Mouse (Mus musculus): ENCODE measurements around the gene Aarsd1.
"Not testable (repeated sequence)": the region's sequence is repeated elsewhere in the genome, so short reads cannot be mapped to it uniquely, and the experiment has no call there.

Aarsd1 gene

DNA sequence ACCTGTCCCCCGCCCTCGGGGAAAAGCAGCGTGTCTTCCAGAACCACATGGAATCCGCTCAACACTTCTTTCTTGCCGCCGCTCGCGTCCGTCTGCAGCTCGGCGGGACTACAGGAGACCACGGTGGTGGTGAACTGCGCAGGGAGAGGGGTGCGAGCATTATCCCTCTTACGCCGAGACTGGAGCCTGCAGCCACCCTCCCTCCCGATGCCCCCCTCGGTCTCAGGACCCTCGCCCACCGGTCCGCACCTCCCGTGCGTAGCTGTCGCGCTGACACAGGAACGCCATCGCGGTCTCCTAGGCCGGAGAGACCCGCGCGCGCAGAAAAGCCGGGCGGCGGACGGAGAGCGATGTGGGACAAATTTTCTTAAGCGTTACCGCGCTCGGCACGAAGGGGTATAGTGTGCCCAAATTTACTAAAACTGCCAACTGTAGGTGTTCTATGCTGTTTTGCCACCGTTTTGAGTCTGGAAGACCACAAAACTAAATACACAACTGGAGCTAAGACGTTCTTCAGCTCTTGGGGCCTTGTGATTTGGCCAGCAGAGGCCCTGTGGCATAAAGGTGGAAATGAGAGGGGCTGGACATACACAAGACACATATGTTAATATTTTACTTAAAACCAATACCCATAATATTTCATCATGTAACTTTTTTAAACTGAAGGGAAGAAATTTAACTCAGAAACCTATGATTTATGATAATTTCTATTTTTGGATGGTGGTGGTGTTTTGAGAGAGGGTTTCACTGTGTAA is at the start of gene Aarsd1:
Gene Aarsd1 (minus strand): TSS at position 515 of the 755 bp plus-strand sequence.
- DNase-seq (ENCODE audit: low spot score in 2 of 2): peak; percentile 76 to 83

DNA sequence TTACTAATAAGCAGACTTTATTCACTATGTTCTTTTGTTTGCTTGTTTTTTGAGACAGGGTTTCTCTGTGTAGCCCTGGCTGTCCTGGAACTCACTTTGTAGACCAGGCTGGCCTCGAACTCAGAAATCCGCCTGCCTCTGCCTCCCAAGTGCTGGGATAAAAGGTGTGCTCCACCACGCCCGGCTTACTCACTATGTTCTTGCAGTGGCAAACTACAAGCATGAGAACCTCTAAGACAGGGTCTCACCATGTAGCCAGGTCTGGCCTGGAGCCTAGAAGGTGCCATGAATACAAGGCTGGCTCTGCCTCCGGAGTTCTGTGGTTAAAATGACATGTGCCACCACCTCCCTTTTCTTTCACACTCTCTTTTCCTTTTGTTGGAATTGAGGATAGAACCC is 49.1 kb upstream of the Aarsd1 start:
- not testable (repeated sequence) for DNase-seq (ENCODE audit: low spot score in 2 of 2)

DNA sequence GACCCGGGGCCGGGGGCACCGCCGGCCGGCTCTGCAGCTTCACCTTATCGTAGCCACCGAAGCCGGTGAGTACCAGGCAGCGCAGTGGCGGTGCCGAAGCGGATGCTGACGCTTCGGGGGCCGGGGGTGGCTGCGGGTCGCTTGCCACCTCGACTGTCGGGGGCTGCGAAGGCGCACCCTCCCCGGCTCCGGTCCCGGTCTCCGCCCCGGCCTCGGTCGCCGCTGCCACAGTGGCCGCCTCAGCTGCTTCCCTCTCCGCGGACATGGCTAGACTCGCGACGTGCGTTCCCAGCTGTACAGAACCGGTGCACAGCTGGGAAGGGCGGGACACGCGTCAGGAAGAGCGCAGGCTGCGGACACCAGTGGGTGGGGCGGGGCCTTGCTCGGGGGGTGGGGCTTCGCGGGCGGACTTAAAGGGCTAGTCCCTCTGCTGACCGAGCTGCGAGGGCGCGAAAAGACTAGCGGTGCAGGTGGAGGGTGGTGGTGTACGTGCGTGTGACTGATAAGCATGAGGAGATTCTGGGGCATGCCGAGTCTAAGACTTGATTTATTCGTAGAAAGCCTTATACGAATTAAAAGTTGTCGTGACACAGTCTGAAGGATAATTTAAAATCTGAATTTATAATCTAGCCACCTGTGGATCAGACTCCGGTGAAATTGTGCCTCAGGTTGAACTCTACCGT is 48.6 kb upstream of the Aarsd1 start, which contains the start of gene Vat1:
Gene Vat1 (minus strand): TSS at position 362 of the 683 bp plus-strand sequence.
- no peak for DNase-seq (ENCODE audit: low spot score in 2 of 2)

DNA sequence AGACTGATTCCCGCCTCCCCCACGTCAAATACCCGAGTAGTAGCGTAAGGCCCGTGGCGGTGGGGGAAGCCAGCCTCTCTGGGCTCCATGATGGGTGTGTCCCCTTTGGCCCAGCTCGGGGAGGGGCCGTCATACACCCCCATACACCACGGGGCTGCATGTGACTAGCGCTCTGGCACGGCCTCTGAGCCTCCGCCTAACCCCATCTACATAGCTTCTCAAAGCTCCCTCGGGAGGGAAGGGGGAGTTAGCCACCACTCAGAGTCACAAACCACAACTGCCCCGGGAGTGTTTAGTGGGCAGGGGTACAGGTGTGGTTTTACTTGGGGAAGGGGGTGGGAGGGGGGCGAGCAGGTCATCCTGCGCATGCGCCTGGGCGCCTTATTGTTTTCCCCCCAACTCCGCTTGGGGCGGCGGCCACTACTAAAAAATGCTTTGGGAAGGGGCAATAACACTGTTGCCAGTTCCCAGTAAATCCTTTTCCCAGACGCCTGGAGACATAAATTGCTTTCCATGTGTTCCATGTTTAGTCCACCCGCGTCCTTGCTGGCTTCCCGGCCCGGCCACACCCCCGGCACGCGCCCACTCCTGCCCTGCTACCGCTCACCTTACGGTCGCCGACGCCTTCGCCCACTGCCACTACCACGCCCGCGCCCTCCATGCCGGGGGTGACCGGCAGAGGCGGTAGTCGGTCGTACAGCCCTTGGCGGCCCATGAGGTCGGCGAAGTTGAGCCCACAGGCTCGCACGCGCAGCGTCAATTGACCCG is 47.9 kb upstream of the Aarsd1 start:
- DNase-seq (ENCODE audit: low spot score in 2 of 2): no peak

DNA sequence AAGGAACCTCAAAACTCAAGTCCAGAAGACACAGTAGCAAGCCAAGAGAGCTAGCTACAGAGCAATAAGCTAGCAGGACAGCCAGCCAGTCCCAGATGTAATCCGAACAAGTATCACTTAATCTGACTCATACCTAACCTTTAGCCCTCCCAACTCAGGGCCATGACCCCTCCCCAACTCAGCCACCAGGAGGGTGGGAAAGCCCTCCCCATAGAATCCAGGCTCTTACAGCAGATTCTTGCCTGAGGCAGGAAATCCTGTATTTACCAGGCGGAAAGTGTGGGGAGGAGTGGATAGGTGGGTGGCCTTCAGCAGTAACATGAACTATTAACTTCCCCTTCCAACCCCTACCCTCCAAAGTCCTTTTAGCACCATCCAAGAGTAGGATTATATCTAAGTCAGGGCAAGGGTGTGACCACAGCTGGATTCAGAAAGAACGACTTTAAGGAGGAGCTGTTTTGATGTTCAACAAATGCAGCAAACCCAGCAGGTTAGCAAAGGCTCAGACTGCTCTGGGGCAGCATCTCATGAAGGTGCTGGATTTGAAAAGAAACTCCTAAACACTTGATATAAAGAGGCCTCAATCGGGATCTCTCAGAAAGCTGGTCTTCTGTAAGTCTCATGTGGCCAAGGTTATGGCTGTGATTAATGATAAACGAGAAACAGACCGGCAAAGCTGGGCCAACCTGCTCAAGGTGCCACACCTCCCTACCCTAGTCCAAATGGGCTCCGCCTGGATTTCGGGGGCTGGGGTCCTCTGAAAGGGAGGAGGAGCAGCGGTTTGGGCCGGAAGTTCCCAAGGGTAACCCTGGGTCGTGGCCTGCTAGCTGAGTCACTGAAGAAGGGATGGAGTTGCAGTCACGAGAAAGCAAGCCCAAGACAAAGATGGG is 47.0 kb upstream of the Aarsd1 start, which contains the start of gene Rnd2:
Gene Rnd2 (plus strand): TSS at position 789 of the 890 bp plus-strand sequence.
- DNase-seq (ENCODE audit: low spot score in 2 of 2): no peak

DNA sequence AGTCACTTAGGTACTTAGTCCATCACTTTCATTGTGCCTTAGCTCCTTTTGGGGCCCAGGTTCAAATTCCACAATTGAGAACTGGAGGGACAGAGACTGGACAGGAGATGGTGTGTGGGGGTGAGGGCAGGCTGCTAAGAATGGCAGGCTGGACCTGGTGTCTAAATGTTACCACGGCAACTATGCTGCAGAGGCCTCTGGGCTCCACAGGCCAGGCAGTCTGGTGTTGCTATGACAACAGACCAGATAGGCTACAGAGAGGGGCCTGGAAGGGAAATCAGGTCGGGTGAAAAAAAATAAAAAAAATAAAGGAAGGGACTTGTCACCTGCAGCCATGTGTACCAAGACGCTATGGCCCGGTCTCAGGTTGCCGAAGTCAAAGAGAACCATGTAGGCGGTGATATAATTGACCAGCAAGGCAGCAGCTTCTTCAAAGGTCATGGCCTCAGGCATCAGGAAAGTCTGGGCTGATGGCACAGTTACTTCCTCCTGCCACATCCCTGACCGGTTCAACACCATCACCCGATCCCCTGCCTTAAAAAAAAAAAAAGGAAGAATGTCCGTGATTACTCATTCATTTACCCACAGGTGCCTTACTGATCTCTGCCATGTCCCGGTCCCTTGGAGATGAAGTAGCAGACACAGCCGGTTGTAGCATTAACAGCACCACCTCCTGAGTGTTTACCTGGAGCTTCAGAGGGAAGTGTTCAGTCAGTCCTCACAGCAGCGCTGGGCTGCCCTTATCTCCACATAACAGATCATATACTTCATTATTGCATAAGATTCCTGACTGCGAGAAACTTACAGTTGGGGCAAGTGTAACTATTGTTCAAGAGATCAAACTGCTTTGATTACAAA is 45.4 kb upstream of the Aarsd1 start:
- DNase-seq (ENCODE audit: low spot score in 2 of 2): no peak

DNA sequence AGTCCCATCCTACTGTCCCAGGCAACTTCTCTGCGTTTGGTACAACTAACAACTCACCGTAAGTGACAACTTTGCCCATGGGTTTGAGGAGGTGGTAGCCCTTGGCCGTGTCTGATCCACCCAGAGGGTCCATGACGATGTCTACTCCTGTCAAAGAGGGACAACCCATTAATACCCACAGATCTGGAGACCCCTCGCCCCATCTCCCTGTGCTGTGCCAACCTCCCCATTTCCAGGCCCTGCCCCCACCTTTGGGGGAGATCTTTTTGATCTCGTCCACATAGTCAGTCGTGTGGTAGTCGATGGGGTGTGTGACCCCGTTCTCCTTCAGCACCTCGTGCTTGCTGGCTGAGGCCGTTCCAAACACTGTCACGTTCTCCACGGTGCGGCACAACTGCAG is 44.7 kb upstream of the Aarsd1 start:
- no peak for DNase-seq (ENCODE audit: low spot score in 2 of 2)

DNA sequence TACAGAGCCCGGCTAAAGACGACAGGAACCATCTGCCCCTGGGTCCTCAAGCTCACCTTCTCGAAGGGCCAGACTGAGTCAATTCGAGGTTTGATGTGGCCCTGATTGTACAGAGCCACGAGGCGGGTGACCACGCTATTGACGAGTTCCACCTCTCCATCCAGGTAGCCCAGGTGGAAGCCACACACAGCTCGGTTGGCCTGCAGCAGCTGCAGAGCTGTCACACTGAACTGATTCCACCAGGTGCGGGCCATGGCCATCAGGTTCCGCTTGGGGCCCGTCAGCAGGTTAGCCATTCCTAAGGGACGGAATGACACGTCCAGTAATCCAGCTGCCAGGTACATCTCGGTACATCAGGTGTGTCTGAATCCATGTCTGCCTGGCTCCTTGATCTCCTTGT is 42.9 kb upstream of the Aarsd1 start:
- DNase-seq (ENCODE audit: low spot score in 2 of 2): no peak

DNA sequence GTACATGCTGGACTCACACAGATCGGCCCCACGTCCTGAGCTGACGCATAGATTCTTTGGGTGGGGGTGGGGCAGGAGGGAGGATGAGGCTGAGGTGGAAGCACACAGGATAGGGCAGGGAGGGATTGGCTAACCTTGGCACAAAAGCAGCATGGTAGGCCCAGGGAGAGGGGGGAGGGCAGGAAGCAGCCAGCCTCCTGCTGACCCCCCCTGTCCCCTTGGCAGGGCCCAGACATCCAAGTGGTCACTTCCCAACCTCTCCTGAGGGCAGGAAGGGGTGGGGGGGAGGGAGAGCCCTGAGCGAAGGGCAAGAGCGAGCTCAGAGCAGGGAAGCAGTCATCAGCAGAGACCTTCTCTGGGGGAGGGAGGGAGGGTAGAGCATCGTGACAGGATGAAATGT is 42.3 kb upstream of the Aarsd1 start:
- no peak for DNase-seq (ENCODE audit: low spot score in 2 of 2)

DNA sequence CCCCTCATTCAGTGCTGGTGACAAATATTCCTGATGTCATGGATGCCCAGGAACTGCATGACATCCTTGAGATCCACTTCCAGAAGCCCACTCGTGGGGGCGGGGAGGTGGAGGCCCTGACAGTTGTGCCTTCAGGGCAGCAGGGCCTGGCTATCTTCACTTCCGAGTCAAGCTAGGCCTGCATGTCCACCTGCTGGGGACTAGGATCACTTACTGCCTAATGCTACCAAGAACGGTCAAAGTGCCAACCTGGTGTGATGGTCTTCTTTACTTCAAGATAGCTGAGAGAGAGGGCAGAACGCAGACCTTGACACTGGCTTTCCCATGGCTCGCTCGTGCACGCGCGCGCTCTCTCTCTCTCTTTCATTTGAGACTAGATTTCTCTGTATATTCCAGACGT is 40.8 kb upstream of the Aarsd1 start:
- DNase-seq (ENCODE audit: low spot score in 2 of 2): no peak

DNA sequence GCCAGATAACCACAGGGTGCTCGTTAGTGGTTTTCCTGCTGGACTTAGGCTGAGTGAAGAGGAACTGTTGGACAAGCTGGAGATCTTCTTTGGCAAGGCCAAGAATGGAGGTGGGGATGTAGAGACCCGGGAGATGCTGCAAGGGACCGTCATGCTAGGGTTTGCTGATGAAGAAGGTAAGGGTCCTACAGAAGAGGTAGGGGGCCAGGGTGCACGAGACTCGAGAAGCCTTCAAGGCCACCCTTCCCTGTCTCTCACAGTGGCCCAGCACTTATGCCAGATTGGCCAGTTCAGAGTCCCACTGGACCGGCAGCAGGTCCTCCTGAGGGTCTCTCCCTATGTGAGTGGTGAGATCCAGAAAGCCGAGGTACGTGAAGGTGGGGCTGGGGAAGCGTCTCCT is 40.2 kb upstream of the Aarsd1 start:
- DNase-seq (ENCODE audit: low spot score in 2 of 2): no peak

DNA sequence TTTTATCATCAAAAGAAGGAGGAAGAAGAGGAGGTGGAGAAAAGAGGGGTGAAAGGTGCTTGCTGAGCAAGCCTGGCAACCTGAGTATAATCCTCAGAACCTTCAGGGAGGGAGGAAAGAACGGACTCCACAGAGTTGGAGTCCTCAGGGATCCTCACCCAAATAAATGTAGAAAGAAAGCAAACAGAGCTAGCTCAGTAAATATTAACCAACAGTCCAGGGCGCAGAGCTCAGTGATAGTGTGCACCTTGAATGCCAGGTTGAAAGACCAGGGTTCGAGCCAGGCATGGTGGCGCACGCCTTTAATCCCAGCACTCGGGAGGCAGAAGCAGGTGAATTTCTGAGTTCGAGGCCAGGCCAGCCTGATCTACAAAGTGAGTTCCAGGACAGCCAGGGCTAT is 38.2 kb upstream of the Aarsd1 start:
- DNase-seq (ENCODE audit: low spot score in 2 of 2): no peak

DNA sequence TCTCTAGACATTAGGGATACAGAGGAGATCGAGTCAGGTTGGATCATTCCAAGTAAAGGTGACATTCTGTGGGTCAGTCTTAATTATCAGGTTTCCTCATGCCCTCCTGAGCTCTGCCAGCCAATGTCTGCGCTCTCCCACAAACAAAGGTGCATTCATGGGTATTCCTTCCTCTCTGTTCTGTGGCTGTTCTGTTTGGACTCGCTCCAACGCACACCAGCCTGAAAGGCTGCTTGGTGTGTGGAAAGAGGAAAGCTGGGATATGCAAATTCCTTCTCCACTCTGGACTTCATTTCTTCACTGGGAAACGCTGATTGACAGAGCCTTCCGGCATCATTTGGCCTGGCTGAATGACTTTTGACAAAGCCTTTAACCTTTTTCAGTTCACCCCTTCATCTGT is 37.3 kb upstream of the Aarsd1 start:
- DNase-seq (ENCODE audit: low spot score in 2 of 2): no peak

DNA sequence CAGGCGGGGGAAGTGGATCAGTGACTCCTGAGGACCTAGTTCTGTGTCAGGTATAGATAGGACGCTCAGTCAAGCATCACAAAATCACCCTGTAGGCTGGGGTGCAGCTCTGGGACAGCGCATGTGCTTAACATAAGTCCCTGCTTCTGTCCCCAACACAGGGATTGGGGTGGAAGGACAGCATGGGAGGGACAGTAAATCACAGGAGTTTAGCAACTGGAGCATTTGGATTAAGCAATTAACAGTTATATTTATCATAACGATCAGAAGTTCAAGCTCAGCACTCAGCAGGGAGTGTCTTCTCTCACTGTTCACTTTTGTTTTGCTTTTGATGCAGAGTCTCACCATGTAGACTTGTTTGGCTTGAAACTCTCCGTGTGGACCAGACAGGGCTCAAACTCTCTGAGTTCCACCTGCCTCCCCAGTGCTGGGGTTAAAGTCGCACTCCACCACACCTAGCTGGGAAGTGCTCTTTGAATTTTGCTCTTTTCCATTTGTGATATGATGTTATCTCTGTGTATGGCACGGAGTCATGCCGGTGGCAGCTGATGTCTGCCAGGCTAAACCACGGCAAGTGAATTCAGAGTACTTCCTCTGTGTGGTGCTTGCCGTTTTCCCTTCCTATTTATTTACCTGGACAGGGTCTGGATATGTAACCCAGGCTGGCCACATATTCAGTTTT is 34.8 kb upstream of the Aarsd1 start:
- no peak for DNase-seq (ENCODE audit: low spot score in 2 of 2)

DNA sequence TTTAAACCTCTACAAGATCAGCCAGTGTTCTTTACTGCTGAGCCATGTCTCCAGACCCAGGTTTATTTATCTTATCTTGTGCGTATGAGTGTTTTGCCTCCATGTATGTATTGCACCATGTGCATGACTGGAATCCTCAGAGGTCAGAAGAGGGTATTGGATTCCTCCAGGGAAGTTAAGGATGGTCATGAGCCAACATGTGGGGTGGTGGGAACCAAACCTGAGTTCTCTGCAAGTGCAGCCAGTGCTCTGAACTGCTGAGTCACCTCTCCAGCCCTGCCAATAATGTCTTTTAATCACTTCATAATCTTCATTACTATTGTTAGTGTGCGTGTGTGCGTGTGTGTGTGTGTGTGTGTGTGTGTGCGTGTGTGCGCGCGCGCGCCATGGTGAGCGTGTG is 34.1 kb upstream of the Aarsd1 start:
- no peak for DNase-seq (ENCODE audit: low spot score in 2 of 2)

DNA sequence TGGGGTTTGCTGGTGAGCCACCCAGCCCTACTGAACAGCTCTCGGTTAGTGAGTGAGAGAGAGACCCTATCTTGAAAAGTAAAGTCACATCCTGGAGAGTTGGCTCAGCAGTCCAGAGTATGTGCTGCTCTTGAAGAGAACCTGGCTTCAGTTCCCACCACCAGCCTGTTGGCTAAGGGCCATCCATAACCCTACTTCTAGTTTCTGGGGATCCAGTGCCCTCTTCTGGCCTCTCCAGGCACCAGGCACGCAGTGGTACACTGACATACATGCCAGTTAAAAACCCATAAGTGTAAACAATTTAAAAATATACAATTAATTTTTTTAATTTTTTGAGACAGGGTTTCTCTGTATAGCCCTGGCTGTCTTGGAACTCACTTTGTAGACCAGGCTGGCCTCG is 33.0 kb upstream of the Aarsd1 start:
- no peak for DNase-seq (ENCODE audit: low spot score in 2 of 2)

DNA sequence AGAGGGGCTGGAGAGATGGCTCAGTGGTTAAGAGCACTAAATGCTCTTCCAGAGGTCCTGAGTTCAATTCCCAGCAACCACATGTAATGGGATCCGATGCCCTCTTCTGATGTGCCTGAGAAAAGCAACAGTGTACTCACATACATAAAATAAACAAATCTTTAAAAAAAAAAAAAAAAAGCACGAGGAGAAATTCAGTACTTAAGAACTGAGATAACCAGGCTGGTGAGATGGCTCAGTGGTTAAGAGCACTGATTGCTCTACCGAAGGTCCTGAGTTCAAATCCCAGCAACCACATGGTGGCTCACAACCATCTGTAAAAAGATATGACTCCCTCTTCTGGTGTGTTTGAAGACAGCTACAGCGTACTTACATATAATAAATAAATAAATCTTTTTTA is 32.2 kb upstream of the Aarsd1 start:
- DNase-seq (ENCODE audit: low spot score in 2 of 2): not testable (repeated sequence)

DNA sequence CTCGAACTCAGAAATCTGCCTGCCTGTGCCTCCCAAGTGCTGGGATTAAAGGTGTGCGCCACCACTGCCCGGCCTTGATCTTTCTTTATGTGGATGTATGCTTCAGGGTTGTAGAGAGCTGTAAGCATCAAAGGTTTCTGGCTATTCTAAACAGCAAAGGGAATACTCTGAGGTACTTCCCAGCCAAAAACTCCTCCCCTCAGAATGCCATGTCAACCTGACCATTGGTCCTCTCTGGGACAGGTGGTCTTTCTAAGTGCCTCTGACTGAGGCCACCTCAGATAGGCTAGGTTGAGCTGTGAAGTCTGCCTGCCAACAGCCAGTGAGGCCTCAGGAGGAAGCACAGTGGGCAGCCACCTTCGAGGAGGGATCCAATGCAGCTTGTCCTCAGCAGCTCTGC is 31.5 kb upstream of the Aarsd1 start:
- no peak for DNase-seq (ENCODE audit: low spot score in 2 of 2)

DNA sequence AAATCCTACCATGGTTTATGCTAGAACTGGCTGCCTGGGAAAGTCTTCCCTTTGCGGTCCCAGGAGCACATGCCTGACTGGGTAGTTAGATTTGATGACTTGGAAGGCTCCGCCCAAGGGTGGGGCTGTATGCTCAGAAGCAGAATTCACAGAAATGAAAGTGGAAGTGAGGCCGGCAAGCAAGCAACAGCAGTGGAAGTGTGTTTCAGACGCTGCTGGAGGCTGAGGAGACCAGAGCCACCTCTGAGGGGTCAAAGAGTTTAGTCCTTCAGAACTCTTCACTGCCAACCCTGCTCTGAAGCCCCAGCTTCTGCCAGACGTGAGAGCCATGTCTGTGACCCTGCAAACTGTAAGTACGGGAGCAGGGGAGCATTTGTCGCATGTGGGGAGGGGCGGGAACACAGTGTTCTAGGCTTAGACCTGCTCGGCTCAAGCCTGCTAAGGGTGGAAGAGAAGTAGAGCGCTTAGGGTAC is 30.9 kb upstream of the Aarsd1 start, which contains the start of gene Ifi35:
Gene Ifi35 (plus strand): TSS at position 134 of the 473 bp plus-strand sequence.
- DNase-seq (ENCODE audit: low spot score in 2 of 2): no peak

DNA sequence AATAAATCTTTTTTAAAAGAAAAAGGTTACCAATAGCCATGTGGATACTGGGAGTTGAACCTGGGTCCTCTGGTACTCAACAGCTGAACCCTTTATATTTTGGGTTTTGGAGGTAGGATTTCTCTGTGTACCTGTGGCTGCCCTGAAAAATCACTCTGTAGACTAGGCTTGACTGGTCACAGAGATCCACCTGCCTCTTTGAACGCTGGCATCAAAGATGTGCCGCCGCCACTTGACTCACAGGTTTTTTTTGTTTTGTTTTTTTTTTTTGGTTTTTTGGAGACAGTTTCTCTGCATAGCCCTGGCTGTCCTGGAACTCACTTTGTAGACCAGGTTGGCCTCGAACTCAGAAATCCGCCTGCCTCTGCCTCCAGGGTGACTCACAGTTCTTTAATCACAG is 30.4 kb upstream of the Aarsd1 start:
- no peak for DNase-seq (ENCODE audit: low spot score in 2 of 2)

Measured in frontal cortex, postnatal 14 days (tissue).